Mouse (Mus musculus) right cerebral cortex, postnatal 25 days (tissue): ENCODE data around the gene Nup210l.

Experiments used
- DNase-seq: peaks from one replicate; pipeline ENCODE4 v3.0.0; 2022

Gene Nup210l

DNA sequence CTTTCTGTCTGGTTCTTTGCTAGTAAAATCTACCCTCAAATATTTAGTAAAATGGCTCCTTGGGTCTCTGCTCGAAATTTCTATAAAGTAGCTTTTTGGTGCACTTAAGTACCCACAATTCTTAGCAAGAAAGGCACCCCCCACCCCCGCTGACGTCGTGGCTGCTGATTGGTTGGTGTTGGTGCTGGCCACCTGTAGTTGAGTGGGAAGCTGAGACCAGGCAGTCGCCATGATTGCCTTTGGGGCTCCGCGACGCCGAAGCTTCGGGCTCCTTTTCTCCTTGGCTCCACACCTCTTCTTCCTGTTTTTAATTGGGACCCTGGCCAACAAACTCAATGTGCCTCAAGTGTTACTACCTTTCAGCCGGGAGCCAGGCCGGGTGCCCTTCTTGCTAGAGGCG is at the start of gene Nup210l:
Gene Nup210l (plus strand): TSS at position 195 of the 400 bp plus-strand sequence.
- DNase-seq: no peak

DNA sequence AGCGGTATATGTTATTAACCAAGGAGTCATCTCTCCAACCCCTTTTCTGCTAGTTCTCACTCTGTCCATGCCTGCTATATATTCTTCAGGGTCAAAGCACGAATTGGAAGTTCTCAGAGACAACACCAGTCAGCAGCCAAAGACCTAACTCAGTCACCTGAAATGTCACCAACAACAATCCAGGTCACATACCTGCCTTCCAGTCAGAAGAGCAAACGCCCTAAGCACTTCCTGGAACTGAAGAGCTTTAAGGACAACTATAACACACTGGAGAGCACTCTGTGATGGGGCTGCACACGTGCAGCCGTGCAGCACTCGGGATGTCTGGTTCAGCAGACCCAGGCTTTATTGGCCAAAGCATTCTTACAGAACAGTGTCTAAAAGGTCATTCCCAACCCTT is 42.4 kb upstream of the Nup210l start:
- DNase-seq: no peak

DNA sequence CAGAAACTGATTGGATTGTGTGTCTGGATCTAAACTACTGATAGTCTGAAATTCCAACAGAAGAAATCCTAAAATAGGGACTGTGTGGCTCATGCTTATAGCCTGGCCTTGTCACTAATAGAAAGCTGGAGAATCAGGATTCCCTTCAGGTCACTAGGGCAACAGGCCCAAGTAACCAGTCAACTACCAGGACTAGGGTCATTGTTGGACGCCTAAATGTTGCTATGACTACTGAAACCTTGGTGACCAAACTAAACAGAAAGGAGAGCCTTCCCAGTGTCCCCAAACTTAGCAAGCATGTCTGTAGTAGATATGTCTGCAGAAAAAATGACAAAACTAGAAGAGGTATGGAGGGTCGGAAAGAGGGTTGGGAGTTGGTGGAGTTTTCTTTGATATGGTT is 41.4 kb upstream of the Nup210l start:
- no peak for DNase-seq

DNA sequence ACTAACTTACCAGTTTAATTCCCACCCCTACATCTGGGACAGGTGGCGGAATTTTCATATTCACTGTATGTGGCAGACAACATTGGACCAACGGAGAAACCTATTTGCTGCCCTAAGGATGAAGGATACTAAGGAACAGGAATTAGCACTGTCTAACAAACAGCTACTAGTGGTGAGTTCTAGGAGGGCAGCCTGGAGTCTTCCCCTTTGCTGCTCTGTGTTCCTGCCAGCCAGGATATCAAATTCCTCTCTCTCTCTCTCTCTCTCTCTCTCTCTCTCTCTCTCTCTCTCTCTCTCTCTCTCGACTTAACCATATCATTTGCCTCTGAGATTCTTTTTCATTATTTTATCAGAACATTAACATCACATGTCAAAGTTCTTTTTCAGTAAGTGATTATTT is 39.5 kb upstream of the Nup210l start:
- no peak for DNase-seq

DNA sequence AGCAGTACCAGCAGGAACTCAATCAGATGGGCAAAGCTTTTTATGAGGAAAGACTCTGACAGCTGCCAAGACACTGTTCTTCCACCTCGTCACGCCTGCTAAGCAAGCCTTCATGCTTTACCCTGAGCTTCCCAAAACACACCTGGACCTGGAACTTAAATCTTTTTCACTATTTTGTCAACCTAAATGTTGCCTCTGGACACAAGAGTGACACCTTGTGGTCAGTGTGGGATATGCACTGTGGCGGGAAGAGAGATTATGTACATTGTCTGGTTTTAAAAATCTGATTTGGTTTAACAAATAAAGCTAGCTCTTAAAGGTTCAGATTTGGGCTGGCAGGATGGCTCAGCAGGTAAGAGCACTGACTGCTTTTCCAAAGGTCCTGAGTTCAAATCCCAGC is 38.4 kb upstream of the Nup210l start:
- peak; percentile 36 for DNase-seq

DNA sequence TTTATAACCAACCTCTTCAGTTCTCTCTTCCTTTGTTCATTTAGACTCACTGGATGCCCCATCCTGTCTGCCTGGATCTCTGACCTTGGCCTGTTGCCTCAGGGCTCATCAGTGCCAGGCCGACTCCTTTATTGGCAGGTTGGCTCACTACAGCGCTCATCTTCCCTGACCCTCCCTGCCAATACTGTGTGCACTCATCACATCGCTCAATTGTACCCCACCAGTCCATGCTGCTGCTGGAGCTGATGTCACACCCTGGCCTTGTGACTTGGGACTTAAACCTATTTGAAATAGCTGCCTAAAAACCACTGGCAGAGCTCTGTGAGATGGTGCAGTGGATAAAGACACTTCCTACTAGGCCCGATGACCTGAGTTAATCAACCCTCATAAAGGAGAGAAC is 36.1 kb upstream of the Nup210l start:
- no peak for DNase-seq

DNA sequence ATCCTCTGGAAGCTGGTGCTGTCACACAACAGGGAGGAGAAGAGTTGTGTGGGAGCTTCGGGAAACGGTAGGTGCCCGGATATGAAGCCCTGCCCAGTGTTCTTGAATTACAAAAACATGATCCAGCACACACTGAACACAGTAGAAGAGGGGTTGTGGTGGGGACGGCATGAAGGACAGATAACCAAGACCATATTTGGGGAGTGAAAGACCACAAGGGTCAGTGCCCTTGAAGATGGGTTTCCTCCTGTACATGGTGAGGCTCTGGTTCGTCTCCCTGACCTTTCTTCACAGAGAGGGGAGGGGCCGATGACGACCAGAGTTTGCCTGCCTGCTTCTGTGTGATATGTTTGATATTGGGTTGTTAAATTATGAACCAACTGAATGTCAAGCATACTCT is 34.2 kb upstream of the Nup210l start:
- no peak for DNase-seq

DNA sequence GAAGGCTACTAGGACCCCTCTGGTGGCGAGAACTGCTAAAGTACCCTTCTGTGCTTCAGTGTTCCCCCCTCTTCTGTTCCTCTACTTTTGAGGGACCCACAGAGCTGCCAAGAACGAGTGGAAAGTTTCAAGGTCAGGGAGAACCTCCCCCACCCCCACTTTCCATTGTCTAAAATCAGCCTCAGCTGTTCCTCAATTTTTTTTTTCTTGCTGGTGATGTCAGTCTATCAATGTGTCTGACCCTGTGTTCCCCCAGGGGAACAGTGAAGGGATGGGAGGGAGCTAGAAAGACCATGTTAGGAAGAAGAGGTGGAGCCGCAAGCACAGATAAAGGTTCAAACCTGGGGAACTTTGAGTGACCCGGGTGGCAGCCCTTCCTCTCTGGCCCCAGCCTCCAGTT is 31.6 kb upstream of the Nup210l start, which contains the start of gene Tpm3:
Gene Tpm3 (plus strand): TSS at position 356 of the 400 bp plus-strand sequence.
- DNase-seq: no peak

DNA sequence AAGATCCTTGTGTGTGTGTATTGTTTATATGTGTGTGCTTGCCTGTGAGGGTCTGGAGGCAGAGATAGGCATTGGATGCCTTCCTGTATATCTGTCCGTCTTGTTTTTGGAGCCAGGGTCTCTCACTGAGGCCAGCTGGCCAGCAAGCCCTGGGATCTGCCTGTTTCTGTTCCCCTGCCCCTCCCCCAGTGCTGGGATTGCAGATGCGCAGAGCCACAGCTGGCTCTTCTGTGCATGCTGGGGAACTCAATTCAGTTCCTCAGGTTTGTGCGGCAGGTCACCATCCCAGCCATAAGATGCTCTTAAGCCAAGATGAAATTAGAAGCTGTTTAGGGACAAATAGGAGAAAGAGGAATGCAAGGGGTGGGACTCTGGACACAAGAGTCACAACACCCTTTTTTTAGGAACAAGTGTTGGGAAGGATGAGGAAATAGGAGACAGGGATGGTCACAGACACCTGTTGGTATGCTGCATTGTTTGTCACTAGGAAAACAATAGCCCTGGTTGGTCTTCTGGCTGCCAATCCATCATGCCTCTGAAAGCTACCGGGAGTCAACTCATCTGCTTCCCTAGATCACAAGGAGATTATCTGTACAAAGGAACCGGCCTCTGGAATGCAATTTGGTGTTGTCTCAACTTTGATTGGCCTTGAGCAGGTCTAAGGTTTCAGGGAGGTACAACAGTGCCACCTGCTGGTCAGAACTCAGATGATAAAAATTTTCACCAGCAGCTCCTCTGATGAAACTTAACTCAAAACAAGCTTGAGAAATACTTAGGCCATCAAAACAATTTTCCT is 26.8 kb upstream of the Nup210l start:
- peak; percentile 69 for DNase-seq

DNA sequence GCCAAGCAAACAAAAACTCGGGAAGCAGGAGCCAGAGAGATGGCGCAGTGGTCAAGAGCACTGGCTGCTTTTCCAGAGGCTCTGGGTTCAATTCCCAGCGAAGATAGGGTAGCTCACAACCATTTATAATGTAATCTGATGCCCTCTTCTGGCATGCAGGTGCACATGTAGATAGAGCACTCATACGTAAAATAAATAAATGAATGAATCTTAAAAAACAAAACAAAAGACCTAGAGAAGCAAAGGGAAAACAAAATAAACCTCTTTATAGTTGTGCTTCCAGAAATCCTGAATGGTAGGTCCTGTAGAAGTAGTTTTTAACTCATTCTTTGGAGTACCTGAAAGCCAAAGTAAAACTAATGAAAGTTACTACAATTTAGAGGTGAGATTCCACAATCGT is 25.7 kb upstream of the Nup210l start:
- no peak for DNase-seq

DNA sequence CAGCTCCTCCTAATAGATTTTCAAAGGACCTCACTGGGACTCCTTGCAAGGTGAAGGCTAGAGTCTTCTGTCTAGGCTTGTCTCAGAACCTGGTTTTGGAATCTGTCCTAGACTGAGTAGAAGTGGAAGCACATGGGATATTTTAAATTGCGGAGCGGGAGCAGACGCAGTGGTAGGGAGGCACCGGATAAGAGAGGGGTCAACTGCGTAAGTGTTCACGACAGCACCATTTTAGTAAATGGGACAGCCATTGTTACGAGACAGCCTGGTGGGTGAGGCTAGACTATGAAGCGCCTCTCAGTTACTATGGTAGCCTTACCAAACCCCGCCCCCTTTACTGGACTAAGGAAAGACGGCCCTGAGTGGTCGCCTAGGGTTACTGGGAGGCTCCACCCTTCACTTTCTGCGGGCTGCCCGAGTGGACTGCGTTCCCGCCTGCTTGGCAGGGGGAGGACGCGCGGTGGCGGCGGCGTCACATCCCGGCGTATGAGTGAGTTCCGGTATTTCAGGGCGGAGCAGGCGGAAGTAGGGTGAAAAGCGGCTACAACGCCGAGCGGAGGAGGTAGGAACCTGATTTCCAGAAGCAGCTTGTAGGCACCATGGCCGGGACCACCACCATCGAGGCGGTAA is 24.7 kb upstream of the Nup210l start:
- peak; percentile 93 for DNase-seq

DNA sequence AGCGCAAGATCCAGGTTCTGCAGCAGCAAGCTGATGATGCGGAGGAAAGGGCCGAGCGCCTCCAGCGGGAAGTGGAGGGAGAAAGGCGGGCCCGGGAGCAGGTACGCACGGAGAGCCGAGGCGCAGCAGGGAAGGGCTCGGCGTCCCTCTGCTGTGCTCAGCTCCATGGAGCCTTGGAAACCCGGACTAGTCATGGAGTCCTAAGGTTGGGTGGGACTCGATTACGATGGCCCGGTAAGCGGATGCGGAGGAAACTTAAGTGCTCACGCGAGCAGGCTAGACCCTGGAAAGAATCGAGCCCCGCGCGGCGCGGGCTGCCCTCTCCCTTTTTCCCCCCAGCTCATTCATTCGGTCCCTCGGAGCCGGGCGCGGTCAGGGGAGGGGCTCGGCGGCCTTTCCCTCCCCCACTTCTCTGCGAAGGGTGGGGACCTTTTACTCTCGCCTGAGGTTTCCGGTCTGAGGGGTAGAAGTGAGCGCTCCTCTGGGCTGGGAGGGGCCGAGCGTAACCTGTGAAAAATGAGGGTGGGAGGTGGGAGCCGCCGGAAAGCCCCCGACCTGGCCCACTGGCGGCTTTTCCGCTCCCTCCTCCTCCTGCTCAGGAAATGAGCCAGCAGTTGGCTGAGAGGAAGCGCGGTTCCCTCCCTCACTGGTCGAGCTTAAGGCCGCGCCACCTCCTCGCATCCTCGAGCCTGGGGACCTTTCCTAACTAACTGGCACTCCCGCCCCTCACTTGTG is 24.0 kb upstream of the Nup210l start:
- peak; percentile 66 for DNase-seq

DNA sequence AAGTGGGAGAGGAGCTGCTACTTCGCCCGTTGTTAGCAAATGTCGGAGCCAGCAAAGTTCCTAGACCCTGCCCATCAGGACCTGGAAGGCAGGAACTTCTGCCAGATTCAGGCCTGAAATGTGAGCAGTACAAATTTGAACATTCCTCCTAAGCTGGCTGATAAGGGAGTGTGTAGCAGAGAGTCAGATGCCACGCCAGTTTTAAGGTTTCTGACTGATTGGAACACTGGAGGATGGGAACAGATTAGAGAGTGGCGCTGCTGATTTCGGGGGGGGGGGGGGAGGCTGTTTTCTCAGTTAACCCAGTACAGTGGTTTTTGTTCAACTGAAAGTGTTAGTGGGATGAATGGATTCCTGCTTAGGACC is 23.5 kb upstream of the Nup210l start:
- DNase-seq: no peak

DNA sequence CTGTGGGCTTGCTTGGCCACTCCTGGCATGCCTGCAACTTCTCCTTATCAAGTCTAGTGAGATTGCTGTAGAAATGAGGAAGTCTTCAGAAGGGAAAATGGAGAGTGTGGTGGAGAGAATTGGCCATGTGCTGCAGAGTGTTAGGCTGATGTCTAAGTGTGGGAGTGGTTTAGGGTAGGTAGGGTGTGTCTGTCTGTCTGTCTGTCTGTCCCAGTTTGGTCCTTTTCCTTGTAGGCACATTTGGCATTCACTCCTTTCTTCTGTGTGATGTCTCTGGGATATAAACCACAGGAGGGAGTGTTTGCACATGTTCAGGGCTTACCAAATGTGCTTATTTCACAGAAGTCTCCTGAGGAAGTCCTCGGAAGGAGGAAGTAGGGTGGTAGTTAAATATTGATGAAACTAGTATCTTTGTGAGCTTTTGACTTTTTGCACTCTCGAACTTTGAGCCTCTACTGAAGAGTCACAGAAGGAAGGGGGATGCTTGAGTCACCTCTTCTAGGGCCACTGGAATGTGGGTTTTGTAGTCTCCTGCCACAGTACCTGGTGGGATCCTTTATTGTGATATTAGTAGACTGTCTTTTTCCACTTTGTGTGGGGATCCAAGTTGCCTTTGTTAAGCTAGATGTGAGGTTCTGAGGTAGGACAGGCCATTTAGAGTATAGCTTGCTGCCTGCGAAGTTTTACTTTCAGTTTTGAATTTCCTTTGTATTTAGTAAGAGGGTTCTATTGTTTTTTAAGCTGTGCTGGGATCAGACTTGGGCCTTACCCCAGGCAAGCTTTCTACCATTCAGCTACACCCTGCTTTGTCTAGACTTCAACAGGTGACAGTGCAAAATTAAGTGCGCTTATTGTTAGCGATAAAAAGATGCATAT is 22.3 kb upstream of the Nup210l start:
- DNase-seq: no peak

DNA sequence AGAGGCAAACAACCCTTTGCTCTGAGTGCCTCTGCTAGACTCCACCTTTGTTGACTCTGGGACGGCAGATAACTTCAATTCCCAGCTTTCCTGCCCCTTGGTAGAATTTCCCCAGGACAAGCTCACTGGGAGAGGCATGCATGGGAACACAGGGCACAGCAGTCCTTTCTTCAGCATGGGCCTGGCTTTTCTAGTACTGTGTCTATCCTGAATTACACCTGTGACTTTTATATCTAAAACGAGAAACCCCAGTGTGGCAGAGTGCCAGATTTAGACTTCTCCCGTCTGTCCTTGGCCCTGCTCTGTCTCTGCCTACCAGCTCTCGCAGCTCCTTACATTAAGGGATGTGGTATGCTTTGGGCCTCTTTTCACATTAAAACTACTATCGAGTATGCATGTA is 20.9 kb upstream of the Nup210l start:
- peak; percentile 20 for DNase-seq

DNA sequence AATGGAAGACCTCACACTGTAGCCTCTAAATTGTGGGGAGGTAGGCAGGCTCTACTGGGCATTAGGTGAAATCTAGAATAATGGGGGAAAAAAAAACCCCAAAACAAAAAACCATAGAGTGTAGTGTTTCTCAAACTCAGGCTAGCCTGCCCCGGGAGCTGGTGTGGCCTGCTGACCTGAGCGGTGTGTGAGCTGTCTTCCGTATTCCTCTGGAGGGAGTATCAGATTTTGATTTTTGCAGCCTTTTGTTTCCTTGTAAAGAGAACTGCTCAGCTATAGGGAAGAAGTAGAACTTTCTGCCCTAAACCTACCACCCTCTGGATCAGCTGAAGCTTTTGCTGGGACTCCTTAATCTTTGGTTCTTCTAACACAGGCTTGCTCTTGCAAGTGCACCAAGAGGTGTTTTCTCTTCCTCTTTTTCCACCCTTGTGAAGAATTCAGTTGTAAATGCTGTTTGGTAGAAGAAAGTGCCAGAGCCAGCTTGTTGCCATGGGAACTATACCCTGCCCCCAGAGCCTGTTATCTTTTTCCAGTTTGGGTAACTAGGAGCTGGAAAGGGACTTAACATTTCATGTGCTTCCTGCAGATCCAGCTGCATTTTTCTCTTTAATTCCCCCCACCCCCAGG is 20.1 kb upstream of the Nup210l start:
- DNase-seq: peak; percentile 61

DNA sequence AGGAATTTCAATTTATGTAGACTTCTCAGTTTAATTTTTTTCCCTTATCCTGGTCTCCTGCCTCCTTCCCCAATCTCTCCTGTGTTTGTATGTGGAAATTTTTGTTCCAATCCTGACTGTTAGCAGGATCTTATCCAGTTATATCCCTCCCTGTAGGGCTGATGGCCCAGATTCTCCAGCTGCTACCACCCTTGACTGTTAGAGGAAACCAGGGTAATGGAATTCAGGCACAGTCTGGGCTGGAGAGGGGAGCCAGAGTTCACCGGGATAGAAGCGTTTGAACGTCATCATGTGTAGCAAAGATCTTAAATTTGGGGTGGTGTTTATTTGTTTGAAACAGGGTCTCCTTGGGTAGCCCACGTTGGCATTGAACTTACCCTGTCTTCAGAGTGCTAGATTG is 19.1 kb upstream of the Nup210l start:
- no peak for DNase-seq

DNA sequence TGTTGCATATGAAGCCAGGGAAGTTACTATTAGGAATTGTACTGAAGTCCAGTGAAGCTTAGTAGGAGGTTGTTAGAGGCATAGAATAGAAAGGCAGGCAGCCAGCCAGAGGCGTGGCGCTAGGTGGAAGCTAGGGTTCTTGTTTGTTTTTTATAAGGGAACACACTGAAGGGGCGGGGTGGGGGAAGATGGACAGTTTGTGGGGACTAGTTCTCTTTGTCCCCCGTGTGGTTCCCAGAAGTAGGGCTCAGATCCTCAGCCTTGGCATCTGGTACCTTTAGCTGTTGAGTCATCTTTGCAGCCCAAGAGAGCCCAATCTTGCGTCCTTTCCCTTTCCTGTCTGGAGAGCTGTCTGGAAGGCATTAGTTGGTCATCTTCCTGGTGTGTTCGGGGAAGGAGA is 18.7 kb upstream of the Nup210l start:
- no peak for DNase-seq

DNA sequence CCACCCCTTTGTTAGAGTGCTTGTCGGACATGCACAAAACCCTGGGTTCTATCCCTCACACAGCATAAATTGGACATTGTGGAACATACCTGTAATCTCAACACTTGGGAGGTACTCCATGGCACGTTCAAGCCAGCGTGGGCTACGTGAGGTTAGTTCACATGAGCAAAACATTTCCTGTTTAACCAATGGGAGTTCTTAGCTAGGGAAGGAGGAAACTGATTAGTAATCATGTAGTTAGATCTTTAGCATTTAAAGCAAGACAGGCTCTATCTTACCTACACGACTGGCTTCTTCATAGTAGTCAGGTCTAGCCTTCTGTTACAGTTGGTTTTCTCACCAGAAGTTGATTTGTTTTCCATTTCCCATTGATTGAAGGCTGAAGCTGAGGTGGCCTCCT is 17.9 kb upstream of the Nup210l start:
- DNase-seq: no peak

DNA sequence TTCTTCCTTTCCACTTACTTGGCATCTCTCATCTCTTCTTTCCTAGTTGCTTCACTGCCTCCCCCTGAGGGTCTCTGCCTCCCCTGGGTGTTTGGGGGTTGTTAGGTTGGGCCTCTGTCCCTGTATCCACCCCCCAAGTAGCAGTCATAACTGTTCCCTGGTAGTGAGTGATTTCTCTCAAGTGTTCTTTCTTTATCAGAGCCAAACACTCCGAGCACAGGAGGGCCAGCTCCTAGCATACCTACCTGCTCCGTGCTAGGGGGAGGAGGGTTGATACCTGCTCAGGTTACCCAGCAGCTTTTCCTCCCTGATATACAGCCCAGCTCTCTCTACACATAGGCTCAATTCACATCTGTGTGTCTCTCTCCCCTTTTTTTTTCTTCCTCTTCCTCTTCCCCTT is 15.3 kb upstream of the Nup210l start:
- no peak for DNase-seq

DNA sequence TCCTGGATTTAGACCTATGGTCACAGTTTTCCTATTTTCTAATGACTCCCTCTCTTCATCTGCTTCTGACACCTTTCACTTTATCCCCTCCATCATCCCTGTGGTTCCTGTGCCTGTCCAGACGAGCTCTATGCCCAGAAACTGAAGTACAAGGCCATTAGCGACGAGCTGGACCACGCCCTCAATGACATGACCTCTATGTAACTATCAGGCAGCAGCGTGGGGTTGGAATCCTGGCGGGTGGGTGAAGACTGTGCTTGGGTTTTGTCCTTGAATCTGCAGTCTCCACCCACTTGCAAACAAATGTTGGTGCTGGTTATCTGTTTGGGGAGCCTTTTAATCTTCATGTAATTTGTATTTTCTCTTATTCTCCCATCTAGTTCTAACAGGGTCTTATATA is 13.0 kb upstream of the Nup210l start:
- DNase-seq: no peak

DNA sequence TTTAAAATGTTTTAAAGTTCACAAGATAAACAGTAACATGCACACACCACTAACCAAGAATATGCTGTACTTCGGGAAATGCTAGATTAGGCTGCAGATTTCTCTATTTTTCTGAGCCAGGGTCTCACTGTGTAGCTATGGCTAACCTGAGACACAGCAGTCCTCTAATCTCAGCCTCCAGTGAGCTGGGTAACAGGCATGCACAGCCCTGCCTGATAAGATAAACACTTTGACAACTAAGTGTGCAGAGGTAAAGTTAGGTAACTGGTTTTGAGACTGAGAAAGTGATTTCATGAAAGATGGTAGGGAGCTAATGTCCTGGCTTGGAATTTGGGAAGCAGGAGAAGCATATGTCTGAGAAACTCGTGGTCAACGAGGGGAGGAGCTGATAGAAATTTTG is 9.5 kb upstream of the Nup210l start:
- DNase-seq: no peak

DNA sequence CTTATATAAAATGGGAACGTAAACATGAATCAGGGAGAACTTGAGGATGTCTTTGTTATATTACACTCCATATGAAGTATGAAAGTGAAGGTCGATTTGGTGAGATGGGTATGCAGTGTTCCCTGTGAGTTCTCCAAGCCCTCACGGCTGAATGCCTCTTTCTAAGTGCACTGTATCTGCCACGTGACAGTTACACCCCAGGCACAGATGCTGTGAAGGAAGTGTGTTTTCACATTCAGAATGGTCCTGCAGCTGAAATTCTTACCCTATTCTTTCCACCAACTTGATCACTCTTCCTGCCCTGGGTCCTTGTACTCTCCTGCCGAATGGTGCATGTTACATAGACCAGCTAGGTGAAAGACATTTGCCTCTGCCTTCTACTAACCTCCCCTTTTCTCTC is 6.0 kb upstream of the Nup210l start:
- DNase-seq: peak; percentile 25
